In the genomic region with DNA sequence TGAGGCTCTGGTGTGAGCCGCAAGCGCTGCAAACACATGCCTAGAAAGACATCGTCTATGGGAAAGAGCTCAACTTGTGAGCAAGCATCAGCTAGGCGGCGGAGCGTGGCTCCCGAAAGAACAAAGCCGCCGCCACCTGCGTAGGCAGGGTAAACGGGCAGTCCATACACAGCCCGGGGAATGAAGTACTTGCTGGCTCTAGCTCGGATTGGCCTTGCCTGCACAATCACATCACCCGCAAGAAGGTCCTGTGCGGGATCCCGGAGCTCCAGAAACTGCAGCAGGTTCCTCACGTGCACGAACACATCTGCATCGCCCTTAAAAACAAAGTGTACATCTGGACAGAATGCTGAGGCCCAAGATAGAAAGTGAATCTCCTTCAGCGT, we compare ENCODE assay signal across 8 mouse cellular contexts. TPM values are rescaled to one million over a fixed set of nuclear protein-coding genes. Genes with fewer than 3 reads are reported as not detected.
A peak's percentile ranks its signal among the peaks of the same experiment; 100 is the strongest.
DNase-seq lines count a peak whose midpoint lies in the region; ATAC-seq lines count a peak whose summit lies in the region.

No protein-coding gene starts in this region.

- peak overlapping the region; percentile 99 for H3K4me2 ChIP-seq in neural tube, embryonic 11.5 days (ENCODE audit: low read depth)
- peak overlapping the region; percentile 98 for H3K4me2 ChIP-seq in limb, embryonic 11.5 days (ENCODE audit: low read depth, severe bottlenecking)
- peak overlapping the region; percentile 81 for H3K4me2 ChIP-seq in stomach, embryonic 14.5 days (replicated peaks; ENCODE audit: low read depth, low read length)

- DNase-seq in cerebellum, adult 11-12 months: peak; percentile 31
- DNase-seq in cerebellum, adult 9-10 months: no peak
- peak; percentile 30 for DNase-seq in neural tube, embryonic 11.5 days (ENCODE audit: low spot score)
- DNase-seq in neural tube, embryonic 10.5 days (ENCODE audit: extremely low spot score, low spot score): no peak
- no peak for DNase-seq in limb, embryonic 11.5 days (ENCODE audit: low spot score)
- DNase-seq in T-cell, adult 2 months (ENCODE audit: low spot score): no peak
- DNase-seq in c-Kit-positive CD71-positive TER-119-positive erythroid progenitor cells, embryonic 14.5 days (ENCODE audit: low spot score): no peak

- H3K36me3 ChIP-seq in neural tube, embryonic 11.5 days (ENCODE audit: control insufficient read depth, insufficient read depth, low read length): peaks cover 7% of the 10 kb centered on the region
- H3K36me3 ChIP-seq in limb, embryonic 11.5 days (ENCODE audit: control insufficient read depth, insufficient read depth, low read length): peaks cover 14% of the 10 kb centered on the region
- H3K36me3 ChIP-seq in stomach, embryonic 14.5 days (ENCODE audit: control insufficient read depth, insufficient read depth, low read length): peaks cover 24% of the 10 kb centered on the region

- ATAC-seq in neural tube, embryonic 11.5 days (ENCODE audit: insufficient read depth, low FRiP score, low TSS enrichment): peak; percentile 22; the same call in 1 of the 2 replicates
- ATAC-seq in limb, embryonic 11.5 days (ENCODE audit: insufficient number of reproducible peaks, low FRiP score, low TSS enrichment, low read depth): peak; percentile 14; the same call in 1 of the 2 replicates
- no peak for ATAC-seq in stomach, embryonic 14.5 days (ENCODE audit: insufficient number of reproducible peaks, insufficient read depth, low FRiP score, low read depth)

- peaks cover 29% of the 10 kb centered on the region for H3K27me3 ChIP-seq in neural tube, embryonic 11.5 days (ENCODE audit: control insufficient read depth, insufficient read depth, low read length)
- H3K27me3 ChIP-seq in limb, embryonic 11.5 days (ENCODE audit: control insufficient read depth, insufficient read depth, low read length): peaks cover 21% of the 10 kb centered on the region
- H3K27me3 ChIP-seq in stomach, embryonic 14.5 days (ENCODE audit: control insufficient read depth, insufficient read depth, low read length): peaks cover 7% of the 10 kb centered on the region

- no peak overlapping the region; the same call in 1 of the 2 replicates for H3K4me3 ChIP-seq in neural tube, embryonic 11.5 days (ENCODE audit: low read depth, low read length)
- H3K4me3 ChIP-seq in limb, embryonic 11.5 days (ENCODE audit: low read depth, low read length): peak overlapping the region; percentile 61
- peak overlapping the region; percentile 53 for H3K4me3 ChIP-seq in stomach, embryonic 14.5 days (ENCODE audit: low read depth, low read length)

- no peak overlapping the region for H3K27ac ChIP-seq in neural tube, embryonic 11.5 days (ENCODE audit: low read depth, low read length)
- H3K27ac ChIP-seq in limb, embryonic 11.5 days (replicated peaks; ENCODE audit: low read depth, low read length): no peak overlapping the region
- no peak overlapping the region for H3K27ac ChIP-seq in stomach, embryonic 14.5 days (ENCODE audit: low read length)

- H3K4me1 ChIP-seq in neural tube, embryonic 11.5 days (ENCODE audit: control insufficient read depth, insufficient read depth, low read length): peaks cover 4% of the 10 kb centered on the region
- peaks cover 6% of the 10 kb centered on the region for H3K4me1 ChIP-seq in limb, embryonic 11.5 days (ENCODE audit: control insufficient read depth, insufficient read depth, low read length)
- peaks cover 11% of the 10 kb centered on the region for H3K4me1 ChIP-seq in stomach, embryonic 14.5 days (ENCODE audit: control insufficient read depth, insufficient read depth, low read length)

- 28% methylated on average over 20 of the region's 20 CpGs for WGBS in neural tube, embryonic 11.5 days
- 39% methylated on average over 20 of the region's 20 CpGs for WGBS in limb, embryonic 11.5 days
- 41% methylated on average over 20 of the region's 20 CpGs for WGBS in stomach, embryonic 14.5 days

- H3K9me3 ChIP-seq in neural tube, embryonic 11.5 days (ENCODE audit: control insufficient read depth, low read length): no peaks in the 10 kb centered on the region
- H3K9me3 ChIP-seq in limb, embryonic 11.5 days (ENCODE audit: control insufficient read depth, low read length): no peaks in the 10 kb centered on the region
- H3K9me3 ChIP-seq in stomach, embryonic 14.5 days (ENCODE audit: control insufficient read depth, low read depth, low read length): no peaks in the 10 kb centered on the region

- no peak overlapping the region; the same call in 1 of the 2 replicates for H3K9ac ChIP-seq in neural tube, embryonic 11.5 days (ENCODE audit: low read length)
- H3K9ac ChIP-seq in limb, embryonic 11.5 days (ENCODE audit: low read length): no peak overlapping the region
- no peak overlapping the region for H3K9ac ChIP-seq in stomach, embryonic 14.5 days (replicated peaks; ENCODE audit: low read depth, low read length)

RNA-seq across cellular contexts. Expression of a gene that starts 1.2 kb away (rescaled TPM):
- polyA plus RNA-seq in neural tube, embryonic 11.5 days (2014; fragmentation: Nextera tagmentation; extraction: Ambion mirVana): 3.5 and 3.6 TPM in 2 replicates
- polyA plus RNA-seq in limb, embryonic 11.5 days (2014; fragmentation: Nextera tagmentation; extraction: Ambion mirVana): 2.4 and 3.4 TPM in 2 replicates
- polyA plus RNA-seq in stomach, embryonic 14.5 days (2014; fragmentation: Nextera tagmentation; extraction: Ambion mirVana): 22.7 and 29.4 TPM in 2 replicates

RNA-seq across cellular contexts. Expression of a gene that starts 10.7 kb away (rescaled TPM):
- polyA plus RNA-seq in neural tube, embryonic 11.5 days (2014; fragmentation: Nextera tagmentation; extraction: Ambion mirVana): 14.9 and 18.4 TPM in 2 replicates
- 11.1 and 13.6 TPM in 2 replicates for polyA plus RNA-seq in limb, embryonic 11.5 days (2014; fragmentation: Nextera tagmentation; extraction: Ambion mirVana)
- polyA plus RNA-seq in stomach, embryonic 14.5 days (2014; fragmentation: Nextera tagmentation; extraction: Ambion mirVana): 21.7 and 22.0 TPM in 2 replicates

RNA-seq across cellular contexts. Expression of a gene that starts 10.7 kb away (rescaled TPM):
- polyA plus RNA-seq in neural tube, embryonic 11.5 days (2014; fragmentation: Nextera tagmentation; extraction: Ambion mirVana): 0.66 and 1.0 TPM in 2 replicates
- polyA plus RNA-seq in limb, embryonic 11.5 days (2014; fragmentation: Nextera tagmentation; extraction: Ambion mirVana): 1.2 and 1.3 TPM in 2 replicates
- 3.0 and 3.1 TPM in 2 replicates for polyA plus RNA-seq in stomach, embryonic 14.5 days (2014; fragmentation: Nextera tagmentation; extraction: Ambion mirVana)

RNA-seq across cellular contexts. Expression of a gene that starts 15.8 kb away (rescaled TPM):
- polyA plus RNA-seq in neural tube, embryonic 11.5 days (2014; fragmentation: Nextera tagmentation; extraction: Ambion mirVana): not detected in 2 replicates
- polyA plus RNA-seq in limb, embryonic 11.5 days (2014; fragmentation: Nextera tagmentation; extraction: Ambion mirVana): not detected in 2 replicates
- not detected in 2 replicates for polyA plus RNA-seq in stomach, embryonic 14.5 days (2014; fragmentation: Nextera tagmentation; extraction: Ambion mirVana)

RNA-seq across cellular contexts. Expression of a gene that starts 22.2 kb away (rescaled TPM):
- polyA plus RNA-seq in neural tube, embryonic 11.5 days (2014; fragmentation: Nextera tagmentation; extraction: Ambion mirVana): 2.7 and 3.5 TPM in 2 replicates
- 1.0 and 1.2 TPM in 2 replicates for polyA plus RNA-seq in limb, embryonic 11.5 days (2014; fragmentation: Nextera tagmentation; extraction: Ambion mirVana)
- 1.9 and 2.0 TPM in 2 replicates for polyA plus RNA-seq in stomach, embryonic 14.5 days (2014; fragmentation: Nextera tagmentation; extraction: Ambion mirVana)

Comparison
In these comparisons a context has a peak if more than half of its experiments do, and no peak if none do; other contexts are left out.
1. DNase-seq: peak in cerebellum, adult 11-12 months (single experiment) and neural tube, embryonic 11.5 days (single experiment); none in cerebellum, adult 9-10 months (single experiment), neural tube, embryonic 10.5 days (single experiment), limb, embryonic 11.5 days (single experiment), T-cell, adult 2 months (single experiment) and c-Kit-positive CD71-positive TER-119-positive erythroid progenitor cells, embryonic 14.5 days (single experiment).
2. Peak in every context shown above with its lines, with median percentiles within 50 percentile points of each other: H3K4me2 ChIP-seq.